Mouse (Mus musculus) adrenal gland (tissue): Measurements from ENCODE around the gene Rarg.

Source experiments
- intact Hi-C: fragments of 180-260 bp; cut with DNase I; formaldehyde crosslinking; loops from one replicate; pipeline ENCODE4 v1.15.1; 2025

Gene Rarg

DNA sequence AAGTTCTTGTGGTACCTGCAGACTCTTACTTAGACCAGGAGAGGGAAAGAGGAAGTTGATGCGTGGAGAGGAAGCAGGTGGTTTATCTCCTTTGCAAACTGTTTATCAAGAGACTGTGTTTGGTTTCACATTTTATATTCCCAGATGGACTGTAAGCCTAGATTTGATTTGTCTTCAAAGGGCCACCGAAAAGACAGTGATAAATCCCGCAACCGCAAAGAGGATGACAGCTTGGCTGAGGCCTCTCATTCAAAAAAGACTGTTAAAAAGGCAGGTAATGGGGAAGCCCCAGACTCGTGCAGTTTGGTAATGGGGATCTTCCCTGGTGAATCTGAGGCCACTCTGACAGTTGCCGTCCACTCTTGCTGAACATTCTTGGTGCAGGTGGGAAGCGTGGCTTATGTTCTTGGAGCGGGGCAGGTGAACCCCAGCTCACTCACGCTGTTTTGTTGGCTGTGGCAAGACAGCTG lies 49.2 kb downstream of the Rarg start:
- intact Hi-C loops: no loop called here

DNA sequence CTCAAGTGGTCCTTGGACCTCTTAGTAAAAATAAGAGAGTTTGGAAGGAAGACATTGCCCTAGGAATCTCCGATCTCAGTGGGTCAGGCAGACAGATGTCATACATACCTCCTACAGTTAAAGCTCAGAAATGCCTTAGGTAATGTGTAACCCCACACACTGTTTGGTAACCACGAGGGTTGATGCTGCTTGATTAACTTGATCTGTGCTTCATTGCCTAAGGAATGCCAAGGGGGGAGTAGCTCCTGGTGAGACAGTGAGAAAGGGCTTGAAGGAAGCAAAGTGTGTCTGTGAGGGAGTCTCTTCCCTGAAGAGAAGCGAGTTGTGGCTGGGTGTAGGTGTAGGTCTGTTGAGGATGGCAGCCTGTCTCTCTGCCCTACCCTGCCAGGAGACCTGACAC lies 50.0 kb downstream of the Rarg start:
- intact Hi-C loops: no loop called here

DNA sequence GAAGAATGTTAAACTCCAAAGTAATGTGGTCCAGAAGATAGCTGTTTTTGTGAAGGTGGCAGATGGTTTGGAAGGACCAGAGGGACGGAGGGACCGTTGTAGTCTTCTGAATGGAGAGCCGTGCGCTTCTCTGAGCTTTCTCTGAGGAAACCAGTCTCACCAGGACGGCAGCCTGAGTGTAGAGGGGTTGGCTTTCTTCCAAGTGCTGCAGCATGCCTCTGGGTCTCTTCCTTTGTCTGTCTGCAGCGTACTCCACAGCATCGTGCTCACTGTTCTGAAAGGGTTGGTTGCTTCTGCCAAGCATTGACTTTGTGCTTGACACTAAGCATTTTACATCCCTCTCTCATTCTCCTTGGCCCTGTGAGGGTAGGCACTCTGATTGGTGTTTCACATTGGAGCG lies 51.5 kb downstream of the Rarg start:
- intact Hi-C loops: no loop called here

DNA sequence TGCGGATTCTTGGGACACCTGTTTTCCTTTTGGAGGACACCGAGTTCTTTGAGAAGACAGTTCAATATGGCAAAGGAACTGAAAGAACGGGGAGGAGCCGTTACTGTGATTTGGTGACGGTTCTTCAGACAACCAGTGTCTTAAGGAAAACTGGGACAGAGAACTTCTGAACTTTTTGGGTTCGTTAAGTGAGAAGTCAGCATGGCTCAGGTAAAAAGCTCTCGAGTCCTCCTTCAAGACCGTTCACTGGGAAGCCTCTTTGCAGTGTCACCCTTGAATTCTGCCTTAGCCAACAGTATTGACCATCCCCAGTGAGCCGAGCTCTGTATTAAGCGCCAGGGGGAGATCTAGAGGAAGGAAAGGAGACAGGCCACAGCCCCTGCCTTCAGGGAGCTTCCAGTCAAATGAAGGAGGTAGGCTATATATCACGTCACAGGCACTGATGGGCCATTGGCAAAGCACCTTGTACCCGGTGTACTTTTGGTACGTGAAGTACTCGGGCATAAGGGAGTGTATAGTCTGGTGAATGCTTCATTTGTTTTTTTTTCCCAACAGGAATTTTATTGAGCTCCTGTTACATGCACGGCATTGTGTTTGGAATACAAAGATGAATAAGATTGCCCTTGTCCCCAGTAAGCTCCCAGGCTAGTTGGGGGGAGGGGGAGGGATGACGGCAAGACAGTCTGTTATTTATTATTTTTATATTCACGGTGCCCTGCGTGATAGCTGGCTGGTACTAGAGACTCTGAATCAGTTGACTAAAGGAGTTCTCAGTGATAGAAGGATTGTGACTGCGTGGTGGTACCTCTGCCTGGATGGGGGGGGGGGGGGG lies 52.4 kb downstream of the Rarg start, which contains the start of gene Csad:
Csad (minus strand) TSS at position 51 of the 832 bp plus-strand sequence.
- intact Hi-C loops: no loop called here

DNA sequence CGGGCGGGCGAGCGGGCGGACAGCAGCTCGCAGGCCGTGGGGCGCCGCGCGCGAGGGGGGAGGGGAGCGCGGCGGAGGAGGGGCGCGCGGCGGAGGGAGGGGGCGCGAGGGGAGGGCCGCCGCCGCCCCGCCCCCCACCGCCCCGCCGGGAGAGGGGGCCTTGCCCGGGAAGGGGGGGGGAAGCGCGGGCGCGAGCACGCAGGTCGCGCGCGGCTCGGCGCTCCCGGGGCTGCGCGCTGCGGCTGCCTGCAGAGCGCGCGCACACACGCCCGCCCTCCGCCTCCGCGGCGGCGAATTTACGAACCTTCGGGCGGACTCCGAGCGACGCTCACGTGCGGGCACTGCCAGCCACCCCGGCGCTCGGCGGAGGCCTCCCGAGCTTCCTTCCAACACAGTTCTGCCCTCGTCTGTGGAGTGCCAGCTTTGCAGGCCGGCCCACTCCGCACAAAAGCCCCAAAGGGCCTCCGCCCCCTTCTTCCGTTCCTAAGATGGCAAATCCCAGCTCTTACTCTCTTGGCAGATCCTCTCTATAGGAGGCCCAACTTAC lies 53.4 kb downstream of the Rarg start:
- intact Hi-C loops: no loop called here

DNA sequence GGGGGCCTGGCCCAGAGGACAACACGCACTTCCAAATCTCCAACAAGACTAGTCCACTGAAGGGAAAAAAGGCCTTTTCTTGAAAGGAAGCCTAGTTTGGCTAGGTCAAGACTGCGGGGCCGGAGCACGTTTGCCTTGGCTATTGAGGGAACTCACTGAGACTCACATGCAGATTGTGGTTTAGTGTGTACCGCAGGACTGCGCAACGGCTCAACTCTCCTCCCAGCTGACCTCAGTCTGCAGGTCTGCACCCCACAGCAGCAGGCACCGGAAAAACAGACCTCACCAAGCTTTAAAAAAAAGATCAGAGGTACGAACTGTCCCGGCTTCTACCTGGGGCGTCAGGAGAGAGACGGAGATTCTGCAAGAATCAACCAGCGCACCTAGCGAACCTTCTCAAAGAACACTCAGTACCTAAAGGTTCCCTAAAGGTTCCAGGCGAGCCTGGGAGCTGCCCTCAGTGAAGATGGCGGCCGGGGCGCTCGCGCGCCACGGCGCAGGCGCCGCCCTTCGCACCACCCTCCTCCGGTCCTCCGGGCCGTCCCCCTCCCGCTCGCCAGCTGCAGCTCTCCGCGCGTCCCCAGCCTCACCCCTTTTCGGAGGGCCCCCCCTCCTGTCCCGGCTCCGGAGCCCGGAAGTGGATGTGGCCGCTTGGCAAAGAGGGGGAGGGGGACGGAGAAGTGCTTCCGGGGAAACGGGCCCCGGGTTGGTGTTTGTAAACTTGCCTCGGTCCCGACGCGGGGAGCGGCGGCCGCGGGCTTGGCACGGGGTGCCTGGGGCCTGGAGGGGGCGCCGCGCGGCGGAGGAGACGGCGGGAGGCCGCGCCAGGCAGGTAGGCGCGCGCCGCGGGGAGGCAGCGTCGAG lies 54.1 kb downstream of the Rarg start, which contains the start of gene Zfp740:
Zfp740 (plus strand) TSS at position 279 of the 864 bp plus-strand sequence.
- intact Hi-C loops: no loop called here

DNA sequence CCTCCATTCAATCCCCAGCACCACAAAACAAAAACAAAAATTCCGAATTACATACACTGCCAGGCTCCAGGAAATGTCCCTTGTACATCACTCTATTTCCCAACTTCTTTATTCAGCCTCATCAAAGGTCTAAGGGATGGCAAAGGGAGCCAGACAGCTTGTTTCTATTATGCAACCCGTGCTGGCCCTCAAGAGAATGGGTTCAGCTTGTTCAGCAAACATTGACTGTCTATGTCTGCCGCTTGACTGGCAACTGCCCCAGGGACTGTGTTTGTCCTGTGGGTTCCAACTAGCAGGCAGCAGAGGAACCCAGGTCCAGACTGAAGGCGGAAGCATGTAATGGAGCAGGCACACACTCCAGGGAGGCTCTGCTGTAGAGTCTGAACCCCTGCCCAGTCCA lies 58.5 kb downstream of the Rarg start:
- intact Hi-C loops: no loop called here

DNA sequence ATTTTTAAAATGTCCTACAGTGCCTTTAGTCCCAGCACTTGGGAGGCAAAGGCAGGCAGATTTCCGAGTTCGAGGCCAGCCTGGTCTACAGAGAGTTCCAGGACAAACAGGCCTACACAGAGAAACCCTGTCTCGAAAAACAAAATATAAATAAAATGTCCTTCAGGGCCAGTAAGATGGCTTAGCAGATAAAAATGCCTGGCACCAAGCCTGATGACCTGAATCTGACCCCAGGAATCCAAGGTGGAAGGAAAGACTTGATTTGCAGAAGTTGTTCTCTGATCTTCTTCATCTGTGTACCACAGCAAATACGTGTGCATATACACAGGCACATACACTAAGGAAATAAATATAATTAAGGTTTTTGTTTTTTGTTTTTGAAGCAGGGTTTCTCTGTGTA lies 61.9 kb downstream of the Rarg start:
- intact Hi-C loops: no loop called here

DNA sequence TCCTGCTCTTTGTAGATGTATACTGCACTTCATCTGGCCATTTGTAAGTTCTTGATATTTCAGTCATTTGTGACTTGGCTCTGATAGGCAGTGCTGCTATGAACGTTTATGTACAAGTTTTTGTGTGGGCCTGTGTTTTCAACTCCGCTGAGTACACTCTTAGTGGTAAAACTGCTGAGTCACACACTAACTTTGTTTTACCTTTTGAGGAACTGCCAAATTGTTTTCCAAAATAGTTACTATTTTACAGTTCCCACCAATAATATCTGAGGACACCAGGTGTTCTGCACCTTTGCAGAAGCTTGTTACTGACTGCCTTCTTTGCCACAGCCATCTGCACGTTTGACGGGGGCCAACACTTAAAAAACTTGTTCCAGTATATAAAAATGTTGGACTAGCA lies 62.9 kb downstream of the Rarg start:
- intact Hi-C loops: no loop called here

DNA sequence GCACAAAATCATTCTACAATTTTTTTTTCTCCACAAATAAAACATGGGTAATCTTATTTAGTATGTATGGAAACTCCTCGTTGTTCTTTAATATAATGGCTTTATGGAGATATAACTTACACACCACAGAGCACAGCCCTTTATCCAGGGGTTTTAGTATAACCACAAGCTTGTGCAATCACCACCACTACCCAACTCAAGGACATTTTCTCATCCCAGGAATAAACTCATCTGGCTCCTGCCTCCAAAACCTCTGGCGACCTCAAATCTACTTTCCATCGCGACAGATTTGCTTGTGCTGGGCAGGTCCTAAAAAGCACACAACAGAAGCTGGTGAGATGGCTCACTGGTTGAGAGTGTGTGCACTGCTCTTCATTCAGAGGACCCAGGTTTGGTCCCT lies 63.7 kb downstream of the Rarg start:
- intact Hi-C loops: no loop called here

DNA sequence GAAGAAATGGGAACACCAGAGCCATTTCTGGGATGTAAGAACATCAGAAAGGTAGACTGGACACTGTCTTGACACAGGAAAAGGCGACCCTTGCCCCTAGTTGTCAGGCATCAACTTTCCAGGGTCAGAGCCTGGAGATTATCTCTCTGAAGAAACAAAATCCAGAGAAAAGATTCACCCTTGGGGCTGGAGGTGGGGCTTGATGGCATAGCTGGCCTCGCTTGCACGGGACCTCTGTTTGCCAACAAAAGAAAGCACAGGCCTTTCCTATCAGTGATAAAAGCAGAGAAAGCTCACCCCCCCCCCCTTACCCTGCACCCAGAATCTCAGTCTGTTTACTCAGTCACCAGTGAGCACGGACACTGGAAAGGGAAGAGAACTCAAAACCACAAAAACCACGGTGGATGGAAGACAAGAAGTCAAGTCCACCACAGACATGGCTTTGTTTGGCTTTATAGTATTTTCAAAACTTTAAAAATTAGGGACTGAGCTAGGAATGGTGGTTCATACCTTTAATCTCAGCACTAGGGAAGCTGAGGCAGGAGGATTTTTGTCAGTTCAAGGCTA lies 64.4 kb downstream of the Rarg start:
- intact Hi-C loops: no loop called here

DNA sequence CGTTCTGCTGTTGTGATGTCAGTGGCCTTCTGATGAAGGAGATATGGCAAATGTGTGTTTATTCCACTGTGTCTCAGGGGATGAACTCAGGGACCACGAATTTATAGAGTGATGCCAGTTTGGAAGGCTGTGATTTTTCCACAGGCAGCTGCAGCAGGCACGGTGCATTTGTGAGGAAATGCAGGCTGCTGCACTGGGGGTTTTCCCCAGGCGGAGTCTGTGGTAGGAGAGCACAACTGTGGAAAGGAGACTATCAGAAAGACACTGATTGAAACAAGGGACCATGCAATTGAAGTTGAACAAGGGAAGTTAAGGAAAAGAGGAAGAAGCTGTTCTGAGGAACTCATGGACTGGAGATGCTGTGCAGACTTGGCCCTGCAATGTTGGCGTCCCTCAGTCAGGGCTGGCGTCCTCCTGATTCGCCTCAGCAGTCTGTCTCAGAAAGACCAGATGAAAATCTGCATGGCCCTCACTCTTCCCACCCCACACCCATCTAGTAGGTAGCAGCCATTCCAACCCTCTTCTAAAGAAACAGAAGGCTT lies 65.0 kb downstream of the Rarg start:
- intact Hi-C loops: no loop called here

DNA sequence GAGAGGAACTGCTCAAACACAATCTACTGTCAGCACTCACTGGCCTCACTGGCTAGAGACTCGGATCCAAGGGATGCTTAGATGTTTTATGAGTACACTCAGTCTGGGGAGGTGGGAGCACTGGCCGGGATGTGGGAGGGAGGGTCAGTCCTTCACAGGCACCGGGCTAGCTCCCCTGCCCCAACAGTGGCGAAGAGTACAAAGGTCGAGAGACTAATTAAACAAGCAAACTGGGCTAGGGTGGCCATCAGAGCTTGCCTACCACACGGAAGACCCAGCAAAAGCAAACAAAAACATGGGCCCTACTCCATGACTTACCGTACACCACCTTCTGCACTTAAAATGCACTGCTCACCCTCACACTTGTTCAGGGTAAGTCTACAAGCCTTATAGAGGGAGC lies 65.6 kb downstream of the Rarg start:
- intact Hi-C loops: no loop called here

DNA sequence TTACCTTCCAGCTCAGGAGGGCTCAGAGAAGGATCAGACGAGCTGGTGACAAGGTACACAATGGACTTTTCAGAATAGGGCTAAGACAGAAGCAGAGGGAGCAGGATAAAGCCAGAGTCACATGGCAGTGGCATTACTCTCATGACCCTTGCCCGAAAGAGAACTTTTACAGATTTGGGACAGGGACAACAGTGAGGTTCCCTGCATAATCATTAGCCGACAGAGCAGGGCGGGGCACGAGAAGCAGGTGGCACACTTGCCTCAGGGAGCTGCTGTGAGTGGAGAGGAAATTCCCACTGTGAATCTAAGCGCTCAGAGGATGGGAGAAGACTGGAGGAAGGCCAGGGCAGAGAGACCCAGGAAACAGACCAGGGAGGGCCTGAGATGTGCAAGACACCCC lies 68.4 kb downstream of the Rarg start:
- intact Hi-C loops: no loop called here

DNA sequence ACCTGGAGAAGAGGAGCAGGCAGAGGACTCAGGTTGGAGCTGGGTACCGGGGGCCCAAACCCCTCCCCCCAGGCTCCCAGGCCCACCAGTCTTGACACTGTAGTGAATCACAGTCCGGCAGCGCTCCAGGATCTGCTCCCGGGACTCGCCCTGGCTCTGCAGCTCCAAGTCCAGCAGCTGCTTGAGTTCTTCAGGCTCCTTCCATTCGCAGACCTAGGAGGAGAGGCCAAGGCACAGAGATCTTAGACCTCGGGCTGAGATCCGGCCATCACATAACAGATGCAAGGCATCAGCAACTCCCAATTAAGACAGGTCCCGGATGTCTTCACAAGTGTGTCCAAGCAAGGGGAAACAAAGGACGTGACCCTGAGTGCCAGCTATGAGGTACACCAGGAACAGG lies 69.2 kb downstream of the Rarg start:
- intact Hi-C loops: no loop called here

DNA sequence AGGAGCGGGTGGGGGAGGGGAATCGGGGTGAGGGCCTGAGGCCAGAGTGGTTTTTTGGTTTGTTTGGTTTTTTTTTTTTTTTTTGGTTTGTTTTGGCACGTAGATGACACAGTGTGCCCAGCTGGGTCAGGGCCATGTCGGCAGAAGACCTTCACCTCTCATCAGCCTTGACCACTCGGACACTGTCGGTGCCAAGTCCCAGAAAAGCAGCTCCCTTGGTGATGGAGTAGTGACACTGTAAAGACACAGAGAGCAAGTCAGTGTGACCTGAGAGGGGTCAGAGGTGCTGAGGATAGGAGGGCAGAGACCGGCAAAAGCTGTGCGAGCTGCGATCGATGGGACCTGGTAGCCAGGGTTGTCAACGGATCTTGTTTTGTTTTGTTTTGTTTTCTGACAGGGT lies 71.1 kb downstream of the Rarg start:
- intact Hi-C loops: no loop called here
